In the genomic region with DNA sequence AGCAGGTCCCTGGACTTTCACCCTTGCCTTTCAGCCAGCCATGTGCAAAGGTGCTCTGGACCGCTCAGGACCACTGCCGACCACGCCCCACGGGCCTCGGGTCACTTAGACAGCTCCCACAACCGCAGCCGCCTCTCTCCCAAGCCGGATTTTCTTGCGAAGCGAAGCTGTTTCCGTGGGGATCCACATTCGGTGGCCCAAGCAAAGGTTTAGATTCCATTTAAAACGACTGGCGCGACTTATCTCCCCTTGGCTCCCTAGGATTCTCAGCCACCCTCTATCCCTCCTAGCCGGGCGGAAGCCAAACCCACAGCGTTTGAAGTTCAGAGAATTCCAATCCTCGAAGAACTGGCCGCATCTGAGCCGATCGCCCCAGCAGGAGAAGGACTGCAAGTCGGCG, we compare ENCODE assay signal across 10 mouse cellular contexts. TPM values are rescaled to one million over a fixed set of nuclear protein-coding genes. Genes with fewer than 3 reads are reported as not detected.
DNase-seq lines count a peak whose midpoint lies in the region; ATAC-seq and TF ChIP-seq lines count a peak whose summit lies in the region.
"Had no signal": no experiment of that assay in that cellular context is flagged by ENCODE, and none has a peak within 500 bp of the region (broad histone marks: within the 10 kb centered on the region; RNA-seq: fewer than 3 reads in every experiment).

No protein-coding gene starts in this region.

- peak overlapping the region; percentile 15 for H3K4me3 ChIP-seq in lung, postnatal 0 days (ENCODE audit: low read depth, low read length)
- peak overlapping the region; percentile 9 for H3K4me3 ChIP-seq in hindbrain, embryonic 12.5 days
- peak overlapping the region; percentile 6; the same call in 1 of the 2 replicates for H3K4me3 ChIP-seq in kidney, embryonic 16.5 days (ENCODE audit: low read length)
- no peak overlapping the region for H3K4me3 ChIP-seq in left cerebral cortex, adult 2 months
- H3K4me3 ChIP-seq: liver, embryonic 15.5 days had no signal

- H3K27ac ChIP-seq in lung, postnatal 0 days (ENCODE audit: low read length) = no peak overlapping the region
- H3K27ac ChIP-seq in hindbrain, embryonic 12.5 days = no peak overlapping the region
- H3K27ac ChIP-seq in kidney, embryonic 16.5 days (ENCODE audit: low read length) = no peak overlapping the region
- H3K27ac ChIP-seq in left cerebral cortex, adult 2 months = no peak overlapping the region
- H3K27ac ChIP-seq: liver, embryonic 15.5 days had no signal

- intact Hi-C loops in left cerebral cortex, adult 2 months (cut with DNase I) = loop anchor here (5.0 kb wide), 2 partner anchors 53 to 148 kb away; partner anchors contain the start of gene Hoxa2

- TF ChIP-seq CTCF in lung, postnatal 0 days (IDR thresholded peaks at IDR 0.05) = no peak
- TF ChIP-seq CTCF in left cerebral cortex, adult 2 months (IDR thresholded peaks at IDR 0.05) = no peak

- no peak overlapping the region for H3K9ac ChIP-seq in lung, postnatal 0 days (replicated peaks; ENCODE audit: low read depth)
- H3K9ac ChIP-seq in hindbrain, embryonic 12.5 days = peak overlapping the region; percentile 46; the same call in 1 of the 2 replicates
- H3K9ac ChIP-seq in kidney, embryonic 16.5 days (replicated peaks; ENCODE audit: low read length) = no peak overlapping the region
- H3K9ac ChIP-seq: liver, embryonic 15.5 days had no signal

- no peaks in the 10 kb centered on the region for H3K9me3 ChIP-seq in lung, postnatal 0 days (ENCODE audit: low read length)
- H3K9me3 ChIP-seq in hindbrain, embryonic 12.5 days (replicated peaks) = no peaks in the 10 kb centered on the region
- no peaks in the 10 kb centered on the region for H3K9me3 ChIP-seq in kidney, embryonic 16.5 days (ENCODE audit: low read length)
- H3K9me3 ChIP-seq: liver, embryonic 15.5 days had no signal

- no peak overlapping the region for H3K4me2 ChIP-seq in lung, postnatal 0 days (replicated peaks; ENCODE audit: low read depth, low read length)
- peak overlapping the region; percentile 38 for H3K4me2 ChIP-seq in hindbrain, embryonic 12.5 days (replicated peaks)
- H3K4me2 ChIP-seq in kidney, embryonic 16.5 days (replicated peaks; ENCODE audit: low read depth, low read length) = peak overlapping the region; percentile 24; the same call in 1 of the 2 replicates
- H3K4me2 ChIP-seq: liver, embryonic 15.5 days had no signal

- no peaks in the 10 kb centered on the region for H3K36me3 ChIP-seq in lung, postnatal 0 days (ENCODE audit: insufficient read depth, low read length)
- no peaks in the 10 kb centered on the region for H3K36me3 ChIP-seq in hindbrain, embryonic 12.5 days
- H3K36me3 ChIP-seq in kidney, embryonic 16.5 days (ENCODE audit: insufficient read depth, low read length) = no peaks in the 10 kb centered on the region
- H3K36me3 ChIP-seq: liver, embryonic 15.5 days had no signal

- ATAC-seq in lung, postnatal 0 days = no peak
- ATAC-seq in hindbrain, embryonic 12.5 days (ENCODE audit: low FRiP score) = no peak
- no peak for ATAC-seq in kidney, embryonic 16.5 days (ENCODE audit: low FRiP score, low TSS enrichment)
- no peak for ATAC-seq in erythroblast, adult 5-6 weeks (replicated peaks; ENCODE audit: low FRiP score, poor library complexity, severe bottlenecking)

- no peak for TF ChIP-seq EP300 in lung, postnatal 0 days (IDR thresholded peaks at IDR 0.05)

- no peak for DNase-seq in lung, postnatal 0 days (ENCODE audit: low spot score)
- no peak for DNase-seq in lung, postnatal 10 days
- DNase-seq in retina, postnatal 1 day = peak; percentile 35
- DNase-seq in left cerebral cortex, adult 2 months (ENCODE audit: extremely low spot score in 1 of 2, low spot score in 2 of 2) = no peak

- peaks cover 4% of the 10 kb centered on the region; the same call in 1 of the 2 replicates for H3K4me1 ChIP-seq in lung, postnatal 0 days (ENCODE audit: insufficient read depth, low read depth, low read length)
- peaks cover 8% of the 10 kb centered on the region for H3K4me1 ChIP-seq in hindbrain, embryonic 12.5 days
- H3K4me1 ChIP-seq in kidney, embryonic 16.5 days (ENCODE audit: insufficient read depth, low read length) = peaks cover 16% of the 10 kb centered on the region; the same call in 1 of the 2 replicates
- H3K4me1 ChIP-seq: liver, embryonic 15.5 days had no signal

- peaks cover 84% of the 10 kb centered on the region for H3K27me3 ChIP-seq in lung, postnatal 0 days (replicated peaks; ENCODE audit: insufficient read depth, low read length)
- peaks cover 96% of the 10 kb centered on the region for H3K27me3 ChIP-seq in hindbrain, embryonic 12.5 days
- H3K27me3 ChIP-seq in kidney, embryonic 16.5 days (ENCODE audit: insufficient read depth, low read length) = peaks cover 93% of the 10 kb centered on the region

- WGBS in lung, postnatal 0 days = 2% methylated on average over 24 of the region's 24 CpGs
- under 1% methylated on average over 24 of the region's 24 CpGs for WGBS in hindbrain, embryonic 12.5 days
- WGBS in kidney, embryonic 16.5 days = under 1% methylated on average over 24 of the region's 24 CpGs

RNA-seq across cellular contexts. Expression of gene Evx1, which starts 2.9 kb away (rescaled TPM):
- polyA plus RNA-seq in lung, postnatal 0 days (2015; fragmentation: Nextera tagmentation; extraction: Ambion mirVana) = not detected in 2 replicates
- 11.5 and 12.6 TPM in 2 replicates for polyA plus RNA-seq in hindbrain, embryonic 12.5 days (2016; fragmentation: Nextera tagmentation; extraction: Ambion mirVana)
- not detected in 2 replicates for polyA plus RNA-seq in kidney, embryonic 16.5 days (2015; fragmentation: Nextera tagmentation; extraction: Ambion mirVana)
- not detected for total RNA-seq in left cerebral cortex, adult 2 months (2021)
- total RNA-seq in erythroblast, adult 5-6 weeks (2015; ENCODE audit: low replicate concordance) = not detected in 2 replicates
- total RNA-seq in erythroblast, adult 5-6 weeks (2017; ENCODE audit: low replicate concordance) = not detected in 2 replicates
- total RNA-seq: hematopoietic stem cell, adult 5-6 weeks had no signal
- polyA plus RNA-seq: liver, embryonic 15.5 days; thymus, postnatal 0 days had no signal

RNA-seq across cellular contexts. Expression of gene Hoxa13, which starts 49.7 kb away (rescaled TPM):
- 0.12 TPM in 1 of 2 replicates, not detected in the other for polyA plus RNA-seq in lung, postnatal 0 days (2015; fragmentation: Nextera tagmentation; extraction: Ambion mirVana)
- not detected in 2 replicates for polyA plus RNA-seq in hindbrain, embryonic 12.5 days (2016; fragmentation: Nextera tagmentation; extraction: Ambion mirVana)
- polyA plus RNA-seq in kidney, embryonic 16.5 days (2015; fragmentation: Nextera tagmentation; extraction: Ambion mirVana) = 0.15 TPM in 2 replicates
- total RNA-seq in left cerebral cortex, adult 2 months (2021) = not detected
- total RNA-seq in erythroblast, adult 5-6 weeks (2015; ENCODE audit: low replicate concordance) = not detected in 2 replicates
- total RNA-seq in erythroblast, adult 5-6 weeks (2017; ENCODE audit: low replicate concordance) = not detected in 2 replicates
- total RNA-seq: hematopoietic stem cell, adult 5-6 weeks had no signal
- polyA plus RNA-seq: liver, embryonic 15.5 days; thymus, postnatal 0 days had no signal

Comparison
In these comparisons a context has a peak if more than half of its experiments do, and no peak if none do; other contexts are left out.
1. RNA of gene Evx1, which starts 2.9 kb away (polyA plus RNA-seq): 11.5 to 12.6 TPM in hindbrain, embryonic 12.5 days; not detected in lung, postnatal 0 days and not detected in kidney, embryonic 16.5 days; every median in the first group is over 10 times any median in the second.